Mouse (Mus musculus): ENCODE measurements around the gene Sap18b. TPM values are rescaled to one million over a fixed set of nuclear protein-coding genes. Genes with fewer than 3 reads are reported as not detected.

Sap18b gene
- polyA plus RNA-seq, 1 experiment from 2014 or later = 397 TPM

DNA sequence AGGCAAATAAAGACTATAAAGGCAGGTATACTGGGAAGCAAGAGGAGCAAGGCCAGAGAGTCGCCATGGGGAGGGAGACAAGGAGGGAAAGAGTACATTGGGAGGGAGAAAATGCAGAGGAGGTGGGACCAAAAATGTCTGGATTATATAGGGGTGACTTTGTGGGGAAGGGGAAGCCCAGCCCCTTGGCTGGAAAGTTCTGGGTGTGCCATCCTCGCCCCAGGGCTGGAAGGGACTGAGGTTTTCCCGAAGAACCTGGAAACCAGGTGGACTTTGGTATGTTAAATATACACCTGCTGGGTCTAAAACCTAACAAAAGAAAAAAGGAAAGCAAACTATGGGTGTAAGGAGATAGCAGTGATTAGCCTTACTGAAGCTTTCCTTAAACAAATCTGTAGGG is 5.0 kb downstream of the Sap18b start:
- H3K9ac ChIP-seq = no peak overlapping the region
- ATAC-seq = no peak
- no peaks in the 10 kb centered on the region for H3K27me3 ChIP-seq (replicated peaks)
- 57% methylated on average over 3 of the region's 3 CpGs for WGBS
- H3K4me3 ChIP-seq (replicated peaks) = no peak overlapping the region
- H3K9me3 ChIP-seq = no peaks in the 10 kb centered on the region
- H3K4me1 ChIP-seq (replicated peaks) = peaks cover 7% of the 10 kb centered on the region
- no peak overlapping the region for H3K27ac ChIP-seq
- no peaks in the 10 kb centered on the region for H3K36me3 ChIP-seq
- no peak overlapping the region for H3K4me2 ChIP-seq (replicated peaks)

DNA sequence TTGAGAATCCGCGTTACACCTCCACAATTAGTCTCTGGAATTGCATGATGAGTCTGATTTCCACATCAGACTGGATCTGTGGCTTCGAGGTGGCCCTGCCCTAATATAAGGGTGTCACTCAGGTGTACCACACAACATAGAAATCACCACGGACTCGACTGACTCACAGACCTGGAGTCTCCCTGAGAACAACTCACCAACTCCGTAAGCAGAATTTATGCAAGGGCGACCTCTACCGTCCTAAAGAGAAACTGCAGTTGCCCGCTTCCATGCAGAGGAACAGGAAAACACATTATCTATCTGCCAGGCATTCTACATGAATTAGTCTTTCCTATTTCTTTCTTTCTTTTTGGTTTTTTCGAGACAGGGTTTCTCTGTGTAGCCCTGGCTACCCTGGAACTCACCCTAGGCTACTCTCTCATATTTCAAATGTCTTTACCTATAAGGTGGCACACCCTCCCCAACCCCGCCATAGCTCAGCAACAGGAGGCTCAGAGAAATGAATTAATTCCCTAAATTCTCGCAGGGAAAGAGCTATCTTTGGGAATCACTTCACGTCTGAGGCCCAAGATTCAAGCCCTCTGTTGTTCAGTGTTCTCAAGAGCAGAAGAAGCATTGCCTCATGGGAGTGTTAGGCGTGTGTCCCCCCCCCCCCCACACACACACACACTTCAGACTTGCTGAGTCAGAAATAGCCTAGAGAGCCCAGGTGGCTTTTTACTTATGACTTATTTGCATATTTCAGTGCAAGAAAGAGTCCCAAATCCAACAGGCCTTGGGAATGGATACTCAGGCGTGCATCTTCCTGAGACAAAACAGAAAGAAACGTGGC is 7.7 kb downstream of the Sap18b start:
- ATAC-seq = peak; percentile 69
- H3K9me3 ChIP-seq = no peaks in the 10 kb centered on the region
- H3K27ac ChIP-seq = 0 out of 2 replicates have a peak overlapping the region, but pooled peaks have one; percentile 17
- no peaks in the 10 kb centered on the region for H3K36me3 ChIP-seq
- H3K27me3 ChIP-seq (replicated peaks) = no peaks in the 10 kb centered on the region
- peak overlapping the region; percentile 25 for H3K4me3 ChIP-seq (replicated peaks)
- H3K4me1 ChIP-seq (replicated peaks) = peaks cover 7% of the 10 kb centered on the region
- H3K4me2 ChIP-seq (replicated peaks) = peak overlapping the region; percentile 64
- H3K9ac ChIP-seq = 0 out of 2 replicates have a peak overlapping the region, but pooled peaks have one; percentile 34
- 17% methylated on average over 16 of the region's 16 CpGs for WGBS

DNA sequence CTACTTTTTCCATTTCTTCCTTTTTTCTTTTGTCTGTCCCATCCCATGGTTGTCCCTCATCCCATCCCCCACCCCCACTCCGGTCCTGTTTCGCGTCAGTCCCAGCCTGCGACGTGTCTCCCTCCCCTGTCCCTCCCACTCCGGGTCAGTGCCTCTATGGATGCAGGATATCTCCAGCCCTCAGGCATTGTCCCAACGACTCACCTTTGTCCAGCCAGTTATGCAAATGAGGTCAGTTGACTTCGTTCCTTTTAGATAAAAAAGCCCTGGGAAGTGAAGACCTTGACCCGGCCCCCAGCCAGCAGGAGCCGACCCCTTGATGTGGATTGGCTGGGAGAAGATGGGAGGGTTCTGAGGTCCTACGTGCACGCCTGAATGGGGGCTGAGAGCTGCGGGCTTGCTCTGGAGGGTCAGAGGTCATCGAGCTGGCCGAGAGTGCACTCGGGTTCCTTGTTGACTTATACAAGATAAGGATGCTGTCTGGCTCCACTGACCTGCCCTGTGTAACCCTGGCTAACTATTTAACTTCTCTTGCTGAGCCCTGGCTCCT is 8.4 kb downstream of the Sap18b start:
- peak overlapping the region; percentile 64 for H3K4me2 ChIP-seq (replicated peaks)
- ATAC-seq = peak; percentile 82
- WGBS = 2% methylated on average over 16 of the region's 16 CpGs
- H3K9ac ChIP-seq = 0 out of 2 replicates have a peak overlapping the region, but pooled peaks have one; percentile 34
- 0 out of 2 replicates have a peak overlapping the region, but pooled peaks have one; percentile 17 for H3K27ac ChIP-seq
- peak overlapping the region; percentile 25 for H3K4me3 ChIP-seq (replicated peaks)
- no peaks in the 10 kb centered on the region for H3K36me3 ChIP-seq
- H3K9me3 ChIP-seq = no peaks in the 10 kb centered on the region
- H3K27me3 ChIP-seq (replicated peaks) = no peaks in the 10 kb centered on the region
- peaks cover 7% of the 10 kb centered on the region for H3K4me1 ChIP-seq (replicated peaks)

DNA sequence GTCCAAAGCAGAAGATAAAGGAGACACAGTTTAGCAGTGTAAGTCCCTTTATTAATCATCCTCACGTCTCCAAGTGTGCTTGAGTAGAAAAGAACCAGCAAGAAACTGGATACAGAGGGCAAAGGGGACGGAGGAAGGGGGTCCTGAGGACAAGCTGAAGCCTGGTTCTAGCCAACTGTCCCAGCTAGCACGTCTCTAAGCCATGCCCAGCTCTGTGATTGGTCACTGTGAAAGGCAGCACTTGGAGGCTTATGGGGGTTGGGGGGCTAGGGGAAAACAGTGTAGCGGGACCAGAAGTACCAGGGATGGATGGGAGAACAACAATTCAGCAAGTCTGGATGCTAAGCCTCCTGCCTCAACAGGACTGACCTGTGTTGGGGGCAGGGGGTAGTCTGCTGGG is 10.7 kb downstream of the Sap18b start:
- ATAC-seq = no peak

DNA sequence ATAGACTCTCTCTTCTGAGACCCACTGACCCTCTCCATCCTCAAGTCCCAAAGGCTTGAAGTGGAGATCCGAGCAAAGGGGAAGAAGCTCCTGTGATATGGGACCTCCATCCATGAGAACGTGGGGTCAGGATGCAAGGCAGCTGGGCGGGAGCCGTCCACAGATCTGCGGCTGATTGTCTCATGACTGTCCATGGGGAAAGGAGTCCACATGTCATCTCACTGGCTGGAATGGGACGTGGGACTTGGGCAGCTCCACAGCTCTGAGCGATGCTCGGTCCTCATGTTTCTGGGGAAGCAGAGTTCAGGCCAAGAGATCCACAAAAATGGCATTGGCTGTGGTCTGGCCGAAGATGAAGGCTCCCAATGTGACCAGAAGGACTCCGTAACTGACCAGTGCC is 12.1 kb downstream of the Sap18b start:
- Histone ChIP-seq H3K9me3 (no peaks in the 10 kb centered on the region), H3K4me3 (replicated peaks) (no peak overlapping the region), H3K27ac (no peak overlapping the region), H3K9ac (no peak overlapping the region), H3K27me3 (replicated peaks) (no peaks in the 10 kb centered on the region), H3K4me1 (replicated peaks) (peaks cover 7% of the 10 kb centered on the region), H3K4me2 (replicated peaks) (no peak overlapping the region), H3K36me3 (0 out of 2 replicates have a peak, but pooled peaks cover 3% of the 10 kb centered on the region)
- 94% methylated on average over 10 of the region's 10 CpGs for WGBS
- ATAC-seq = no peak

More for the DNA sequence above, 10.7 kb downstream of the Sap18b start:
- Histone ChIP-seq H3K4me1 (replicated peaks) (peaks cover 7% of the 10 kb centered on the region), H3K36me3 (0 out of 2 replicates have a peak, but pooled peaks cover 3% of the 10 kb centered on the region), H3K9ac (no peak overlapping the region), H3K9me3 (no peaks in the 10 kb centered on the region), H3K4me3 (replicated peaks) (no peak overlapping the region), H3K4me2 (replicated peaks) (no peak overlapping the region), H3K27ac (no peak overlapping the region), H3K27me3 (replicated peaks) (no peaks in the 10 kb centered on the region)
- 72% methylated on average over 4 of the region's 4 CpGs for WGBS

DNA sequence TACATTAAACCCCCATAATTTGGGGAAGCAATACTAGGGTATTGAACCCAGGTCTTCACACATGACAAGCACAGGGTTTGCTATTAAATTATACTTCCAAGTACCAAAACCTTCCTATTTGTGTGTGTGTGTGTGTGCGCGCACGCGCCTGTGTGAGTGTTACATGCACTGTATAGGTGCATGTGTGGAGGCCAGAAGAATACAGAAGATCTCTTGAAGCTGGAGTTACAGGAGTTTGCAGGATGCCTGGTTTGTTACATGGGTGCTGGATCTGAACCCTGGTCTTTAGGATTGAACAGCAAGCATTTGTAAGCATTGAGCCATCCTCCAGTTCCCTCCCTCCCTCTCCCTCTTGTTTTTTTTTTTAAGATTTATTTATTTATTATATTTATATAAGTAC is 14.1 kb downstream of the Sap18b start:
- H3K4me2 ChIP-seq (replicated peaks) = no peak overlapping the region
- no peaks in the 10 kb centered on the region for H3K4me1 ChIP-seq (replicated peaks)
- H3K27ac ChIP-seq = no peak overlapping the region
- 0 out of 2 replicates have a peak, but pooled peaks cover 3% of the 10 kb centered on the region for H3K36me3 ChIP-seq
- H3K9me3 ChIP-seq = no peaks in the 10 kb centered on the region
- no peak overlapping the region for H3K4me3 ChIP-seq (replicated peaks)
- H3K27me3 ChIP-seq (replicated peaks) = no peaks in the 10 kb centered on the region
- no peak overlapping the region for H3K9ac ChIP-seq
- ATAC-seq = no peak
- WGBS = 98% methylated on average over 4 of the region's 4 CpGs

DNA sequence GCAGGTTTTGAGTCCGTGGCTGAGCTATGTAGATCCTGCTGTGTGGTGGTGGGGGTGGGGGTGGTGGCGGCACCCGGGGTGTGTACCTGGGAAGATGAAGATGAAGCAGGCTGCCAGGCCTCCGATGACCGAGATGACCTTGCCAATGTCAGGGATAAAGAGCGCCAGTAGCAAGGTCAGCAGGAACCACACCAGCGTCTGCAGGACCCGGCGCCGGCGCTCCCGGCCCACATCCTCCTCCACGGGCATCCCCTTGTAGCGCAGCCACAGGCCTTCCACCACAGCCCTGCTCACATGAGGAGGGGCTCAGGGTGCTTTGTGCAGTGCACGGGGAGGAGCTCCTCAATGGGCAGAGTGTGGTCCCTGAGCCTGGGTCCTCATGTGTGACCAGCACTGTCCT is 16.3 kb downstream of the Sap18b start:
- H3K9ac ChIP-seq = no peak overlapping the region
- H3K9me3 ChIP-seq = no peaks in the 10 kb centered on the region
- H3K4me1 ChIP-seq (replicated peaks) = no peaks in the 10 kb centered on the region
- no peaks in the 10 kb centered on the region for H3K27me3 ChIP-seq (replicated peaks)
- no peak overlapping the region for H3K4me2 ChIP-seq (replicated peaks)
- no peak overlapping the region for H3K4me3 ChIP-seq (replicated peaks)
- H3K27ac ChIP-seq = no peak overlapping the region
- 89% methylated on average over 15 of the region's 15 CpGs for WGBS
- H3K36me3 ChIP-seq = 0 out of 2 replicates have a peak, but pooled peaks cover 3% of the 10 kb centered on the region
- no peak for ATAC-seq

DNA sequence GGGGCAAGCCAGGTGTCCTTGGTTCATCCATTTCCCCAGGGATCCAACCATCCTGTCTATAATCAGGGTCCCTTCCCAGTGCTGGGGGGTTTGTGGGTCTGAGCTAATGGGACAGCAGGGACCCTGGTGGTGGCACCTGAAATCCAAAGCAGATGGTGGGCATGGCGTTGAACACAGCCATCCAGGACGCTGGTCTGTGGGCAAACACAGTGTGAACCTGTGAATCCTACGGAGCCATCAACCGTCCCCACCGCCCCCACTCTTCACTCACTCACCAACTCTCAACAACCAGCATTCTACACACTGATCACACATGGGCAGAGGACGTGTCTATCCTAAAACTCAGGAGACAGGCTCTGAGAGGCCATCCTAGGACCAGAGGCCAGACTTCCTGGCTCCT is 18.8 kb downstream of the Sap18b start:
- H3K36me3 ChIP-seq = peaks cover 7% of the 10 kb centered on the region; the same call in 1 of the 2 replicates
- no peak overlapping the region for H3K27ac ChIP-seq
- no peak for ATAC-seq
- H3K9ac ChIP-seq = no peak overlapping the region
- H3K4me2 ChIP-seq (replicated peaks) = no peak overlapping the region
- WGBS = 93% methylated on average over 6 of the region's 6 CpGs
- no peaks in the 10 kb centered on the region for H3K27me3 ChIP-seq (replicated peaks)
- H3K9me3 ChIP-seq = no peaks in the 10 kb centered on the region
- H3K4me3 ChIP-seq (replicated peaks) = no peak overlapping the region
- H3K4me1 ChIP-seq (replicated peaks) = no peaks in the 10 kb centered on the region

DNA sequence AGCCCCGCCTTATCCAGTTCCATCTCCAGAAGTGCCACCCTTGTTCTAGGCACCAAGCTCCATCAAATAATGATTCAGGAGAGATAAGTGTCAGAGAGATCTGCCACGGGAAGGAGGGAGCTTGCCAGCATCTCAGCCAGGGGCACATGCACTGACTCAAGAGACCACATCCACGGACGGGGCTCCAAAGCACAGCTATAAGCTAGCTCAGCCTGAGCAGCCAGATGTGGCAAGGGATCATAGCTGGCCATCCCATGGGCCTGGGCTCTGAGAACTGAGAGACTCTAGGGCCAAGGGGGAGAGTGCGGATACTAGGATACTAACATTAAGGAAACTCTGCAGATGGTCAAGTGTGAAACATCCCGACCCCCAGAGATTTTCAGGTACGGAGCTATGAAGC is 19.9 kb downstream of the Sap18b start:
- H3K27me3 ChIP-seq (replicated peaks) = no peaks in the 10 kb centered on the region
- H3K27ac ChIP-seq = no peak overlapping the region
- no peak overlapping the region for H3K4me3 ChIP-seq (replicated peaks)
- no peaks in the 10 kb centered on the region for H3K9me3 ChIP-seq
- H3K36me3 ChIP-seq = peaks cover 7% of the 10 kb centered on the region; the same call in 1 of the 2 replicates
- no peaks in the 10 kb centered on the region for H3K4me1 ChIP-seq (replicated peaks)
- WGBS = 85% methylated on average over 7 of the region's 7 CpGs
- ATAC-seq = no peak
- no peak overlapping the region for H3K9ac ChIP-seq
- no peak overlapping the region for H3K4me2 ChIP-seq (replicated peaks)

DNA sequence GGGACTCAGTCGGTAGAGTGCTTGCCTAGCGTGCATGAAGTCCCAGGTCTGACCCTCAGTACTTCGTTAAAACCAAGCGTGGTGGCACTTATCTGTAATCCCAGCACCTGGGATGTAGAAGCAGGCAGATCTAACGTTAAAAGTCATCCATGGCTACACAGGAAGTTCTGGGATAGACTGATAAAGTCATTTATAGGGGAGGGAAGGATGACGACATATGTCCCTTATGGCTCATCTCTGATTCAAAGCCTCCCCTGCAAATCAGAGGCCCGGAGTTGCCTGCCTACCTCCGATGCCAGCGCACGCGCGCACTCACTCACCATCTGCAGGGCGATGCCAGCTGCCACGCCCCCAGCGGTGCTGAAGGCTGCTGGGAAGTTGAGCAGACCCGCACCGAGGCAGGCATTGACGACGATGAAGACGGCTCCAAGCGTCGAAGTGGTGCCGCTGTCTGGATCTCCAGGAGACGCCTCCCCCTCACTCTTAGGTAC is 23.0 kb downstream of the Sap18b start:
- no peaks in the 10 kb centered on the region for H3K27me3 ChIP-seq (replicated peaks)
- no peak overlapping the region for H3K27ac ChIP-seq
- peaks cover 4% of the 10 kb centered on the region; the same call in 1 of the 2 replicates for H3K36me3 ChIP-seq
- no peak for ATAC-seq
- H3K9me3 ChIP-seq = no peaks in the 10 kb centered on the region
- H3K4me2 ChIP-seq (replicated peaks) = no peak overlapping the region
- 84% methylated on average over 24 of the region's 24 CpGs for WGBS
- no peak overlapping the region for H3K9ac ChIP-seq
- H3K4me1 ChIP-seq (replicated peaks) = peaks cover 9% of the 10 kb centered on the region
- no peak overlapping the region for H3K4me3 ChIP-seq (replicated peaks)

DNA sequence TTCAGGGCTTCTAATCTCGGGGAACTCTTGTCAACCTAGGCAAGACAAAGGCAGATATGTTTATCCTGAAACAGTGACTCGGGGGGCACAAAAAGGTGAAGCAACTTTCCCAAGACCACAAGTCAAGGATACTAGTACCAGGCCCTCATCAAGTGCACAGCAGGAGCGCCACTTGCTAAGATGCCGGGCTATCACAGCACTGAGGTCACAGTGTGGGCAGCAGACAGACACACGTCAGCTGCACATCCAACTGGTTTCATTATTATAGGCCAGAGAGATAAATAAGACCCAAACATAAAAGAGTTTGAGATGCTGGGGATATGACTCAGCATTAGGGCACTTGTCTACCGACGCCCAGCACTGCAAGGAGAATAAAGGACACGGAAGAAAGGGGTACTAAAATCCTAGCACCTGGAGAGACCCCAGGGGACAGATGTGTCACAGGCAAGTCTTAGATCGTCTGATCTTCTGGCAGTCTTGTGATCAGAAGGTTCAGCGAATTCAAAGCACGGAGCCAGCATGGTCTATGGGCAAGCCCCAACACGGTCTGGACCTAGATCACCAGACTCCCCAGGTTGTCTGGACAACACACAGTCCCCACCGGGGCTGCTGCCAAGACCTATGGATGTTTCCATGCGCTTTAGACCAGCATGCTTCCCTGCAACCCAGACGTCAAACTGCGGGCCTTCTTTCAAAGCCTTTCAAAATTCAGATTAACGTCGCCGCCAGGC is 23.8 kb downstream of the Sap18b start:
- Histone ChIP-seq H3K27ac (no peak overlapping the region), H3K9me3 (no peaks in the 10 kb centered on the region), H3K4me1 (replicated peaks) (peaks cover 9% of the 10 kb centered on the region), H3K4me2 (replicated peaks) (no peak overlapping the region), H3K36me3 (peaks cover 4% of the 10 kb centered on the region; the same call in 1 of the 2 replicates), H3K4me3 (replicated peaks) (no peak overlapping the region), H3K9ac (no peak overlapping the region), H3K27me3 (replicated peaks) (no peaks in the 10 kb centered on the region)
- WGBS = 93% methylated on average over 19 of the region's 19 CpGs
- no peak for ATAC-seq

DNA sequence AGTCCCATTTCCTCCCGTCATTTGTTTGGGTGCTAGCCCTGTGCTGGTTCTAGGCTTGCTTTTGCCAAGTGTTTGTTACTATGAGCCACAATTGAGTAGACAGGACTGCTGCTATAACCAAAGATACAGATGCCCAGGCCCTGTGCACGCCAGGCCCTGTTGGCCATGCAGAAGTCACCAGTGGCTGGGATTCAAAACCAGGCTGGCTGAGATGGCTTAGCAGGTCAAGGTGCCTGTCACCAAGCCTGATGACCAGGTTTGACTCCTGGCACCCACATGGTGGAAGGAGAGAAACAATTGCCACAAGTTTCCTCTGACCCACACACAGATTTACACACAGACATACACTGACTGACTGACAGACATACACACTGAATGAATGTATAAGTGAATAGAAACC is 25.2 kb downstream of the Sap18b start:
- peaks cover 9% of the 10 kb centered on the region for H3K4me1 ChIP-seq (replicated peaks)
- peaks cover 4% of the 10 kb centered on the region; the same call in 1 of the 2 replicates for H3K36me3 ChIP-seq
- no peaks in the 10 kb centered on the region for H3K9me3 ChIP-seq
- H3K27me3 ChIP-seq (replicated peaks) = no peaks in the 10 kb centered on the region
- no peak overlapping the region for H3K27ac ChIP-seq
- 83% methylated on average over 2 of the region's 2 CpGs for WGBS
- no peak overlapping the region for H3K4me2 ChIP-seq (replicated peaks)
- no peak overlapping the region for H3K9ac ChIP-seq
- ATAC-seq = no peak
- H3K4me3 ChIP-seq (replicated peaks) = no peak overlapping the region

Measured in intestine, embryonic 15.5 days (tissue).